Mouse (Mus musculus) erythroblast, embryonic 14.5 days (primary cell): ENCODE data around the gene Hepacam2.

Experiments used
- GATA1 ChIP-seq: IDR thresholded peaks from 2 replicates; pipeline ENCODE4 v1.6.1; 2012; ENCODE audit warnings: low read length, inconsistent platforms, mixed read lengths
- TAL1 ChIP-seq: IDR thresholded peaks from 3 replicates; pipeline ENCODE4 v1.6.1; 2012; ENCODE audit warnings: low read length, inconsistent platforms, mixed read lengths

GRCm38 (mm10) chr6:3511612-3512011, 13.5 kb upstream of the Hepacam2 start:
- TF ChIP-seq GATA1 (no peak), TAL1 (no peak)
